Mouse (Mus musculus) limb, embryonic 13.5 days (tissue): ENCODE data around the gene Arhgap28. TPM values are rescaled to one million over a fixed set of nuclear protein-coding genes. Genes with fewer than 3 reads are reported as not detected.

Experiments used
- ATAC-seq: fragments of 200-750 bp; cut with Nextera tagmentation; 2 replicates; pipeline ENCODE4 v1.8.0; 2017; ENCODE audit warnings: low read depth, moderate number of reproducible peaks, moderate TSS enrichment; ENCODE audit not compliant: low FRiP score
- H3K27ac ChIP-seq: fragments of 300-500 bp; sonication (generic); 2 replicates; pipeline ENCODE4 v1.5.1; 2015; ENCODE audit warnings: inconsistent platforms, mild to moderate bottlenecking, moderate library complexity
- H3K27me3 ChIP-seq: fragments of 300-500 bp; sonication (generic); 2 replicates; pipeline ENCODE4 v1.6.1; 2015; ENCODE audit warnings: mild to moderate bottlenecking, inconsistent platforms
- H3K36me3 ChIP-seq: fragments of 300-500 bp; sonication (generic); 2 replicates; pipeline ENCODE4 v1.6.1; 2015; ENCODE audit warnings: inconsistent platforms, mild to moderate bottlenecking, moderate library complexity
- H3K4me1 ChIP-seq: fragments of 300-500 bp; sonication (generic); 2 replicates; pipeline ENCODE4 v1.6.1; 2015; ENCODE audit warnings: inconsistent platforms
- H3K4me2 ChIP-seq: fragments of 300-500 bp; sonication (generic); replicated peaks from 2 replicates; pipeline ENCODE4 v1.6.1; 2015; ENCODE audit warnings: inconsistent platforms, mild to moderate bottlenecking, moderate library complexity
- H3K4me3 ChIP-seq: fragments of 300-500 bp; sonication (generic); 2 replicates; pipeline ENCODE4 v1.5.1; 2015; ENCODE audit warnings: moderate library complexity, mild to moderate bottlenecking, inconsistent platforms
- H3K9ac ChIP-seq: fragments of 300-500 bp; sonication (generic); 2 replicates; pipeline ENCODE4 v1.6.1; 2015; ENCODE audit warnings: mild to moderate bottlenecking, inconsistent platforms
- H3K9me3 ChIP-seq: fragments of 300-500 bp; sonication (generic); 2 replicates; pipeline ENCODE4 v1.6.1; 2016; ENCODE audit warnings: inconsistent platforms
- WGBS: fragments of 180-500 bp; shearing (Covaris S2); methylation state at CpG from one replicate; pipeline ENCODE4 v1.1.7; 2015; 5-methylcytosine and 5-hydroxymethylcytosine counted together
- polyA plus RNA-seq: library from polyadenylated mRNA; unstranded; fragments of >200 nt; fragmentation: Nextera tagmentation; extraction: Ambion mirVana; gene quantifications from 2 replicates; pipeline ENCODE4 v1.2.1, GENCODE M21; 2015

The Arhgap28 gene
- polyA plus RNA-seq, 1 experiment from 2014 or later: 66.1 TPM

DNA sequence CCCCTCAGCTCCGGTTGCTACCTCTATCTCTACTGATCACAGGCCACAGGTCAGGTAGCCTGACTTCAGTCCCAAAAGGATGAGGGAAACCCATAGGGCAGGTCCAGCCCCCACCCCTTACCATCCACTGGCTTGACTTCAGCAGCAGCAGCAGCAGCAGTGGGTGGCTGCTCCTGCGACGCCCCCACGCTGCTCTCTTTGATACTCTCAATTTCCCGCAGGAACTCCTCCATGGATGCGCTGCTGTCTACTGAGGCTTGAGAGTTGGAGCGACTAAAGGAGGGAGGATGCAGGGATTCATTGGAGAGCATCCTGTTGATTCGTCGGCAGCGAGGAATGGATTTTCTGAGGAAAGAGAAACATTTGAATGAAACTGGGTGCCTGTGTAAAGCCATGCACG lies 102.8 kb downstream of the Arhgap28 start:
- peaks cover 47% of the 10 kb centered on the region for H3K36me3 ChIP-seq
- no peak for ATAC-seq
- H3K9me3 ChIP-seq: no peaks in the 10 kb centered on the region

DNA sequence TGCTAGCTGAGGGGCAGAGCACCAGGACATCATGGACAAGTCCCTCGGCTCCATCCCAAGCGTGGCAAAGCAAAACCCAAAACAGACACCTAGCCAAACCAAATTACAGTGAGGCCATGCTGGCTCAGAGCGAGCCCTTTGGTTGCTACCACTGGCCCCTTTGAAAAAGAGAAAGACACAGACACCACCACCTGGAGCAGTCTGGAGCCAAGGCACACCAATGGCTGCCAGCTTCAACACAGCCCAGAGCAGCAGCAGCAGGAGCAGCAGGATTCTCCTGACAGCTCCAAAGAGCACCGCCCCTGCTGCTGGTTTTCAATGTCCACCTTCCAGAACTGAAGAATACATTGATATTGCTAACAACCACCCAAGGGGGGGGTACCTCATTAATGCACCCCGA lies 104.5 kb downstream of the Arhgap28 start:
- Histone ChIP-seq H3K4me3 (no peak overlapping the region), H3K9ac (no peak overlapping the region), H3K4me2 (no peak overlapping the region), H3K27me3 (no peaks in the 10 kb centered on the region), H3K9me3 (no peaks in the 10 kb centered on the region), H3K27ac (no peak overlapping the region), H3K36me3 (peaks cover 65% of the 10 kb centered on the region), H3K4me1 (no peaks in the 10 kb centered on the region)
- no peak for ATAC-seq
- 93% methylated on average over 5 of the region's 5 CpGs for WGBS

More for the DNA sequence above, 102.8 kb downstream of the Arhgap28 start:
- H3K9ac ChIP-seq: no peak overlapping the region
- no peak overlapping the region for H3K27ac ChIP-seq
- H3K27me3 ChIP-seq: no peaks in the 10 kb centered on the region
- 87% methylated on average over 11 of the region's 11 CpGs for WGBS
- no peak overlapping the region for H3K4me2 ChIP-seq
- H3K4me1 ChIP-seq: peaks cover under 1% of the 10 kb centered on the region; the same call in 1 of the 2 replicates
- no peak overlapping the region for H3K4me3 ChIP-seq

DNA sequence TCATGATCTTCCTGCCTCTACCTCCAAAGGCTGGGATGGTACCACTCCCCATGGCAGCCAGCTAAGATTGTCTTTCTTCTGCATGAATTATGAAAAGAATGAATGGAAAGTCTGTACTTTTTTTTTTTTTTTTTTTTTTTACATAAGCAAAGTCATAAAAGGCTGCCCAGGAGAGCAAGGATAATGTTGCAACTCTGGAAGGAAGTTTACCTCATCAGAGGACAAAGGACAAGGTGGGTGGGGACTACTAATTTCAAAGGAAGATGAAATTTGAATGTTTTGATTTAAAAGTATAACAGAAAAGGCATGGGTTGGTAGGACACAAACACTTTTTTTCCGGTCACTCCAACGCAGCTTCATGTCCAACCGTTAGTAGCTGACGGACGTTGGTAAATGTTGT lies 107.5 kb downstream of the Arhgap28 start:
- no peak overlapping the region for H3K4me2 ChIP-seq
- ATAC-seq: no peak
- H3K27me3 ChIP-seq: no peaks in the 10 kb centered on the region
- H3K4me1 ChIP-seq: no peaks in the 10 kb centered on the region
- H3K9ac ChIP-seq: no peak overlapping the region
- no peak overlapping the region for H3K4me3 ChIP-seq
- 94% methylated on average over 5 of the region's 5 CpGs for WGBS
- H3K9me3 ChIP-seq: no peaks in the 10 kb centered on the region
- no peak overlapping the region for H3K27ac ChIP-seq
- H3K36me3 ChIP-seq: peaks cover 84% of the 10 kb centered on the region

DNA sequence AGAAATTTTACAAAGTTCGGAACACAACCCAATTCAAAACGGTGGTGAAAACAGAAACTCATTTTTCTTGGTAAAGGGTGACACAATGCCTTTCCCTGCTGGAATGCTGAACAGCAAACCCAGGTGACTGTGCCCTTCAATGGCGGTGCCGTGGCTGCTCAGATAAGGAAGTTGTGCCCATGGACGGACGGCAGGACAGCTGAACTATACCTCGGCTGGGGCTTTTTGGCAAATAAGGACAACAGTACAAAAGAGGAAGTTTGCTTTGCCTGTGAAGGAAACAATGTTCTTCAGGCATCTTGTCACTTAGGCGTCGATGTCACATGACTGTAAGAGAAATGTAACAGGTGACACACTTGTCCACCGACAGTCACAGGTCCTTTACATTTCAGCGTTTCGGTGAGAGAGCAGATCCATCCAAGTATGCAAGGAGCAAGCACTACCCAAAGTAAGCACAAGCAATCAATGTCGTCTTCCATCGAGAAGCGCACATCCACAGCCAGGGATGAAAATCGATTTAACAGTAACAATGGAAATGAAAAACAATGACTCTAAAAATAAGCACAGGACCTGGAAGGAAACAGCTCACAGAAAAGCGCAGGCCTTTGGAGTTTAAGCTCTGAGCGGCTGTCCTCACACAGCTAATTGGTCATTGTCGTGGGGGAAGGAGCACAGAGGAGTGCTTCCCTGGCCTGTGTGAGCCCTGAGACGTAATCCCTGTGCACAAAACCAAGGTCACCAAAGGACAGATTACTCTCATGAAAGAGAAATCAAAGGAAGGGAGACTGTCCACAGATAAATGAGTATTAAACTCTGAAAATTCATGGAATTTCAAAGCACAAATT lies 114.2 kb downstream of the Arhgap28 start:
- Histone ChIP-seq H3K4me1 (no peaks in the 10 kb centered on the region), H3K27ac (no peak overlapping the region; the same call in 1 of the 2 replicates), H3K4me2 (no peak overlapping the region), H3K9me3 (no peaks in the 10 kb centered on the region), H3K27me3 (no peaks in the 10 kb centered on the region), H3K36me3 (peaks cover 64% of the 10 kb centered on the region), H3K4me3 (no peak overlapping the region), H3K9ac (no peak overlapping the region)
- WGBS: 85% methylated on average over 20 of the region's 20 CpGs
- no peak for ATAC-seq

DNA sequence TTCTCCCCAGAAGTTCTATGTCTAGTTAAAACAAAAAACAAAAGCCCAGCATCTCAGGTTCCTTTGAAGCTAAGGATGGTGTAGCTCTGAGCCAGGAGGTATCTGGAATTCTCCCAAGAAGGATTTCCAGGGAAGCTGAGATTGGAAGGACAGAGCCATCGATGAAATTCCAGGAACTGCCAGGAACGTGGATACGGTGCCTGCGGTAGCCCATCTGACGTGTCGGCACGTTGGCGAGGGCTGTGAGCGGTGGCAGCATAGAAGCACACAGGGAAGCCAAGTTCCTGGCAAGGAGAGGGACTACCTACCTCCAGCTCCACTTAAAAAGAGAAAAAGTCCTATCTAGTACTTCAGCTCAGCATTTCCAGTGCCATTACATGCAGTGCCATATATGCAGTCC lies 115.8 kb downstream of the Arhgap28 start:
- no peaks in the 10 kb centered on the region for H3K9me3 ChIP-seq
- 94% methylated on average over 9 of the region's 9 CpGs for WGBS
- no peaks in the 10 kb centered on the region for H3K4me1 ChIP-seq
- no peak overlapping the region for H3K4me3 ChIP-seq
- H3K4me2 ChIP-seq: no peak overlapping the region
- H3K9ac ChIP-seq: no peak overlapping the region
- H3K36me3 ChIP-seq: peaks cover 65% of the 10 kb centered on the region
- H3K27me3 ChIP-seq: no peaks in the 10 kb centered on the region
- H3K27ac ChIP-seq: no peak overlapping the region
- no peak for ATAC-seq

DNA sequence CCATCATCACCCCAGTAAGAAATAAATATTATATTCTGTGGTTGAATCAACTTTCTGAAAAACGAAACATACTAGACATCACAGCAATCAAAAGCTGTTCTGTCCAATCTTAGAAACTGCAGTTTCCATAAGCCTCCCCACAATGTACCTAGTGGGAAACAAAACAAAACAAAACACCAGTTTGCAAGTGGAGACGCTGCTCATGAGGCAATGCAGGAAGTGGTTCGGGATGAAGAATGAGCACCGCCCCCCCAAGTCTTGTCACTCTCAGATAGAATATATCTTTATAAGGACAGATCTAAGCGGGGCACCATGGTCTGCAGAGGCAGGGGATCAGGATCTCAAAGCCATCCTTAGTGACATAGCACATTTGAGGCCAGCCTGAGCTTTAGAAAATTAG lies 117.6 kb downstream of the Arhgap28 start:
- Histone ChIP-seq H3K4me1 (no peaks in the 10 kb centered on the region), H3K27ac (no peak overlapping the region), H3K36me3 (peaks cover 63% of the 10 kb centered on the region), H3K9ac (no peak overlapping the region), H3K4me3 (no peak overlapping the region), H3K4me2 (no peak overlapping the region), H3K9me3 (no peaks in the 10 kb centered on the region), H3K27me3 (no peaks in the 10 kb centered on the region)
- WGBS: 82% methylated on average over 5 of the region's 5 CpGs
- ATAC-seq: no peak

DNA sequence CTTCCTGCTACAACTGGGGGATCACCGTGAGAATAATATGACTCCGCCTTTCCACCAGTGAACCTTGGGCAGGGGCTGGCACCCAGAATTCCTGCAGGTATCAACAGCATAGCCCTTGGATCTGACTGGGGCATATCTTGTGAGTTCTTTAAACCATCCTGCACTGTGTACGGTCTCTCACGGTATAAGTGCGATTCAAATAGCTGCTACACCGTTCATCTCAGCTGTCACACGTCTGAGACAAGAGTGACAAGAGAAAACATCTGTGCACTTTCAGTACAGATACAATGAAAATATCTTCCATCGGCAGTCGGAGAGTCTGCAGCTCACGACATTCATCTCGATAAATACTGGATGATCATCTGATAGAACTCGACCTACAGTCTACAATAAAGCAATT lies 126.3 kb downstream of the Arhgap28 start:
- no peak overlapping the region for H3K9ac ChIP-seq
- no peak overlapping the region for H3K4me2 ChIP-seq
- 83% methylated on average over 12 of the region's 12 CpGs for WGBS
- no peak overlapping the region for H3K27ac ChIP-seq
- no peaks in the 10 kb centered on the region for H3K9me3 ChIP-seq
- no peaks in the 10 kb centered on the region for H3K27me3 ChIP-seq
- ATAC-seq: no peak; the same call in 1 of the 2 replicates
- no peak overlapping the region for H3K4me3 ChIP-seq
- H3K36me3 ChIP-seq: peaks cover 76% of the 10 kb centered on the region
- H3K4me1 ChIP-seq: no peaks in the 10 kb centered on the region

DNA sequence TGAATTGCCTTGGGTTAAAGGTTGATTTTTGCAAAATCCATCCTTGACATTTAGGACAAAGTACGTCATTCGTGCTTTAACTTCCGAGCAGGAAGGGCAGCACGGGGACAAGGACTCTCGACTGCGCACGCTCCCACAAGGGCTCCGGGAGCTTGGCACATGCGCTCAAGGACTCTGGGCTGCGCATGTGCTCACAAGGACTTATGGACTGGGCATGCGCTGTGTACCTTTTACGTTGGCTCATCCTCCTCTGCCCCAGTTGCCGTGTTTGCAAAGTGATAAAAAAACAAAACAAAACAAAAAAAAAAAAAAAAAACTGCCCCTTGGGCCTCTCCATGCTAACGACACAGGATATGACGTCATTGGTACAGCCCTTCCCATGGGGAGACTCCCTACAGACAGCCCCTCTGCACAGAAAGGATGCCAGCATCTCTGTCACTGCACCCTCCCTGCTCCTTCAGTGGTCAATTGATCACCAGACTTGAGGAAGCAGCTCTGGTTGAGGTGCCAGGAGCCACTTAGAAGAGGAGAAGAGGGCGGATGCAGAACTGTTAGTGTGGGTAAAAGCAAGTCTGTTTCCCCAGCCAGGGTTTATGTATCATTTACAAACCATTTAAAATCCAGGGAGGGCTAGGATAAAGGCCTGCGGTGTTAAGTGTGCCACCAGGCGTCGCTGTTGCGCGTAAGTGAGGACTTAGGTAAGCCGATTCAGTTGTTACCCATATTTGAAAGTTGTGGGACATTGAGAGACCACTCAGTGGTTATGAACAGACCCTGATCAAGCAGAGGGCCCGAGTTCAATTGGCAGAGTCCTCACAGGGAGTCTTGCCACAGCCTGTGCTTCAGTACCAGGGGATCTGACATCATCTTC lies 134.0 kb downstream of the Arhgap28 start:
- peak; percentile 46; the same call in 1 of the 2 replicates for ATAC-seq
- Histone ChIP-seq H3K27me3 (no peaks in the 10 kb centered on the region), H3K9ac (no peak overlapping the region), H3K4me2 (no peak overlapping the region), H3K4me1 (peaks cover 24% of the 10 kb centered on the region), H3K9me3 (no peaks in the 10 kb centered on the region), H3K4me3 (no peak overlapping the region), H3K36me3 (peaks cover 64% of the 10 kb centered on the region), H3K27ac (no peak overlapping the region)
- WGBS: 73% methylated on average over 23 of the region's 23 CpGs

DNA sequence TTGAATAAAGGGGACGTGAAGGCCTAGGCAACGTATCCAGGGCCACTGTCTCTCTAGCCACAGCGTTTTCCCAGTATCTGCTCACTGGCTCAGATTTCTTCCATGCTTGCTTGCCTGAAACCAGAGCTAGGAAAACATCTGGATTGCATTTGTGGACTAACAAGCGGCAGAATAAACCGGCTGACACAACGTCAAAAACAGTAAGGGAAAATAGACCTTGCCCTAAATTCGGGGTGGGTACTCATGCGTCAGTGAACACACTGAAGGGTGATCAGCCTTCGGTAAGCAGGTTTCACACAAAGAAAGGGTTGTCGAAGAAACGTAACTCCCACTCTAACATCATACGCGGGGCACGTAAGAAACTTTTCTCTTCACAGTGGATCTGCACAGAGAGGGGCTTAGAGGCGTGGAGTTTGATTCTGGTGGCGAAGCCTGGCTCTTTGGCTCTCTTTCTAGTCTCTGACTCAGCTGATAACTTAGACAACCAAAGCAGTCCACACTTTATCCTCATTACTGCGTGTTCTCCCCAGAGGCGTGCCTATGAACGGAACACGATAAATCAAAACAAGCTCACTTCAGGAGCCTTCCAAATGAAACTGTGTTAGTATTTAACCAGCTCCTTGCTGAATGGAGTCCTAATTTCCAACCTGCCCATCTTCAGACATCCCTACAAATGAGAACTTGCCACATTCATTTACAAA lies 137.2 kb downstream of the Arhgap28 start:
- WGBS: 13% methylated on average over 20 of the region's 20 CpGs
- Histone ChIP-seq H3K27ac (peak overlapping the region; percentile 93), H3K9me3 (no peaks in the 10 kb centered on the region), H3K36me3 (peaks cover 54% of the 10 kb centered on the region), H3K27me3 (no peaks in the 10 kb centered on the region), H3K4me1 (peaks cover 36% of the 10 kb centered on the region), H3K9ac (no peak overlapping the region), H3K4me3 (no peak overlapping the region), H3K4me2 (peak overlapping the region; percentile 47)
- ATAC-seq: peak; percentile 64

DNA sequence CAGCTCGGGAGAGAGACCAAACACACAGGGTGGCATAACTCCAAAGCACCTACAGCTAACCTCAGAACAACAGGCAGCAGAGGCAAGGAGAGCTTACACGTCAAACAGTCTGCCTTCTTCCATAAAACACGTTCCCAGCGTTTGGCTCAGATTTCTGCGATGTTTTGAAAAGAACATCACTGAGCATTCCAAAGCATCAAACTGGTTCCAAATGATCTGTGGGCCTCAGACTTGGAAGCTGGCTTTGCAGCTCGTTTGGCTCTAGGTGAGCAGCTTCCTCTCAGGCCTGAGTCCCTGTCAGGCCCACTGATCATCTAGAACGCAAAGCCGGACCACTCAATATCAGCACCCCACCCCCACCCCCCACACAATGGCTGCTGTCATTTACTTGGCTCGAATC lies 137.9 kb downstream of the Arhgap28 start:
- H3K9ac ChIP-seq: no peak overlapping the region
- WGBS: 22% methylated on average over 9 of the region's 9 CpGs
- H3K36me3 ChIP-seq: peaks cover 54% of the 10 kb centered on the region
- peak overlapping the region; percentile 93 for H3K27ac ChIP-seq
- no peaks in the 10 kb centered on the region for H3K9me3 ChIP-seq
- peaks cover 36% of the 10 kb centered on the region for H3K4me1 ChIP-seq
- H3K27me3 ChIP-seq: no peaks in the 10 kb centered on the region
- ATAC-seq: no peak
- H3K4me3 ChIP-seq: no peak overlapping the region
- H3K4me2 ChIP-seq: peak overlapping the region; percentile 47

DNA sequence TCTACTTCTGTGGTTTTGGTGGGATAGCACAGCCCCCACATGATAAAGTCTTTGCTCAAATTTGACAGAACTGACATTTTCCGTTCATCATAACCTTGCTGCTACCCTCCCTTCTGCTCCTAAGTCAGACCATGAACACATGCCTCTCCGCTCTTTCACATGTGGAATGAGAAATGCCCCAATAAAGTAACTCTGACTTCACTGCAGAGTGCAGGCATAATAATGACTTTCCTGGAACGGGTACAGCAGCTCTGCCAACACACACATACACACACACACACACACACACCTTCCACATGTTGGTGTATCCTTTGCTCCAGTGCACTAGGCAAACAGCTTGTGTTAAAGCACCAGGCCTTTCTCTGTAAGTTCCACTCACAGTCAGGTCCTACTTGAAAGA lies 139.0 kb downstream of the Arhgap28 start:
- Histone ChIP-seq H3K4me3 (no peak overlapping the region), H3K9ac (no peak overlapping the region), H3K9me3 (no peaks in the 10 kb centered on the region), H3K27me3 (no peaks in the 10 kb centered on the region), H3K36me3 (peaks cover 57% of the 10 kb centered on the region), H3K27ac (peak overlapping the region; percentile 93), H3K4me1 (peaks cover 36% of the 10 kb centered on the region), H3K4me2 (no peak overlapping the region)
- 27% methylated on average over 3 of the region's 3 CpGs for WGBS
- ATAC-seq: peak; percentile 57

DNA sequence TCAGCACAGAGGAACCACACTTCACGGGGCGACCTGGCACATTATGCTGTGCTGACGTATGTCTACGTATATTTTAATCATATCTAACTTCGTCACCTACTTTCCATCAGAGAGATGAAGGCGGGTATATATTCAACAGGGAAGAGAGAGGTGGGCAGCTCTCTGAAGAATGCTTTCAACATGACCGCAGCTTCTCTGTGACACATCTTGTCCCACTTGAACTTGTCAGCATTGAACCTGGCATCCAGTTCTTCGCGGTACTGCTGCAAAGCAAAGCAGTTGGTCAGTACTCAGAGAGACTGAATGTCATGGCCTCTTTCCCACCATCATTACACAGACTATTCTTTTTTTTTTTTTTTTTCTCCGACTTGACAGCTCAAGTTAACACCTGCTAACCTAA lies 139.6 kb downstream of the Arhgap28 start:
- WGBS: 83% methylated on average over 10 of the region's 10 CpGs
- Histone ChIP-seq H3K36me3 (peaks cover 57% of the 10 kb centered on the region), H3K4me2 (no peak overlapping the region), H3K9ac (no peak overlapping the region), H3K9me3 (no peaks in the 10 kb centered on the region), H3K27me3 (no peaks in the 10 kb centered on the region), H3K4me1 (peaks cover 36% of the 10 kb centered on the region), H3K4me3 (no peak overlapping the region), H3K27ac (peak overlapping the region; percentile 93; the same call in 1 of the 2 replicates)
- no peak for ATAC-seq
